Mouse (Mus musculus) MEL (cell line): ENCODE data around the gene Tbc1d10c.
"Not testable (repeated sequence)": the region's sequence is repeated elsewhere in the genome, so short reads cannot be mapped to it uniquely, and the experiment has no call there.

Experiments used
- ETS1 ChIP-seq: IDR thresholded peaks from 2 replicates; pipeline ENCODE4 v1.6.1; 2012; ENCODE audit warnings: low read depth, mild to moderate bottlenecking, inconsistent platforms, low read length, improper control_type of control experiment, moderate library complexity
- MYC ChIP-seq: IDR thresholded peaks from 2 replicates; pipeline ENCODE4 v1.6.1; 2011; ENCODE audit warnings: low read depth, mild to moderate bottlenecking, low read length, improper control_type of control experiment, moderate library complexity
- POLR2AphosphoS2 ChIP-seq: IDR thresholded peaks from 2 replicates; pipeline ENCODE4 v1.6.1; 2011; ENCODE audit warnings: low read length, improper control_type of control experiment
- TAL1 ChIP-seq: IDR thresholded peaks from 2 replicates; pipeline ENCODE4 v1.6.1; 2012; ENCODE audit warnings: mild to moderate bottlenecking, inconsistent platforms, low read length, moderate library complexity, mixed read lengths
- TBP ChIP-seq: IDR thresholded peaks from 2 replicates; pipeline ENCODE4 v1.8.0; 2011; ENCODE audit warnings: low read depth, low read length, improper control_type of control experiment

DNA sequence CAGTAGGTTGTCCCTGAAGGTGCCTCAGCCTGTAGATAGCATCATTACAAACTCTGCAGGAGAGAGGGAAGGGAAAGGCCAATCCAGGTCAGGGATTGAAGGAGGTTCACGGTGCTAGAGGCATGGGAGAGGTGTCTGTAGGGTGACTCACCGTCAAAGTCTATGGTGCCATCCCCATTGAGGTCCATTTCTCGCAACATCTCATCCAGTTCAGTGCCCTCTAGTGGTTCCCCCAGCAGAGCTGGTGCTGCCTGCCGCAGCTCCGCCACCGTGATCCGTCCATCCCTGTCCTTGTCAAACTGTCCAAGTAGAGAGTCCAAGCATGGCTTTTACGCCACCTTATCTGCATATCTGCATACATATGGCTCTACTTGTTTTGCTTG is 55.1 kb downstream of the Tbc1d10c start:
- TF ChIP-seq POLR2AphosphoS2, TBP, MYC, TAL1, ETS1: not testable (repeated sequence)
